Mouse (Mus musculus) intestine, embryonic 14.5 days (tissue): ENCODE results near the gene Tprgl. TPM values are rescaled to one million over a fixed set of nuclear protein-coding genes. Genes with fewer than 3 reads are reported as not detected.

Experiments used
- ATAC-seq: fragments of 200-750 bp; cut with Nextera tagmentation; replicated peaks from 2 replicates; pipeline ENCODE4 v1.8.0; 2017; ENCODE audit warnings: low read depth, moderate number of reproducible peaks, moderate TSS enrichment, moderate library complexity; ENCODE audit not compliant: low FRiP score, low TSS enrichment
- DNase-seq: peaks from one replicate; pipeline ENCODE4 v3.0.0-alpha.2; 2018; ENCODE audit warnings: low spot score
- H3K27ac ChIP-seq: fragments of 300-500 bp; sonication (generic); 2 replicates; pipeline ENCODE4 v1.5.1; 2014; ENCODE audit warnings: low read depth, mild to moderate bottlenecking, control low read depth
- H3K27me3 ChIP-seq: fragments of 300-500 bp; sonication (generic); replicated peaks from 2 replicates; pipeline ENCODE4 v1.6.1; 2014; ENCODE audit warnings: low read length, control low read depth; ENCODE audit not compliant: control insufficient read depth, insufficient read depth
- H3K36me3 ChIP-seq: fragments of 300-500 bp; sonication (generic); 2 replicates; pipeline ENCODE4 v1.6.1; 2014; ENCODE audit warnings: low read length, control low read depth; ENCODE audit not compliant: control insufficient read depth, insufficient read depth
- H3K4me1 ChIP-seq: fragments of 300-500 bp; sonication (generic); replicated peaks from 2 replicates; pipeline ENCODE4 v1.6.1; 2014; ENCODE audit warnings: low read length, control low read depth, mixed read lengths; ENCODE audit not compliant: control insufficient read depth, insufficient read depth
- H3K4me2 ChIP-seq: fragments of 300-500 bp; sonication (generic); 2 replicates; pipeline ENCODE4 v1.6.1; 2014; ENCODE audit warnings: low read length
- H3K4me3 ChIP-seq: fragments of 300-500 bp; sonication (generic); 2 replicates; pipeline ENCODE4 v1.5.1; 2014; ENCODE audit warnings: low read depth, low read length, control low read depth, mixed read lengths
- H3K9ac ChIP-seq: fragments of 300-500 bp; sonication (generic); 2 replicates; pipeline ENCODE4 v1.6.1; 2014; ENCODE audit warnings: mild to moderate bottlenecking, low read length
- H3K9me3 ChIP-seq: fragments of 300-500 bp; sonication (generic); 2 replicates; pipeline ENCODE4 v1.6.1; 2016; ENCODE audit warnings: low read length, control low read depth; ENCODE audit not compliant: control insufficient read depth
- WGBS: fragments of 180-500 bp; shearing (Covaris S2); extraction: QIAGEN DNeasy Blood & Tissue Kit; methylation state at CpG from one replicate; pipeline ENCODE4 v1.1.7; 2014; 5-methylcytosine and 5-hydroxymethylcytosine counted together
- polyA plus RNA-seq: library from polyadenylated mRNA; unstranded; fragments of >200 nt; fragmentation: Nextera tagmentation; extraction: Ambion mirVana; gene quantifications from 2 replicates; pipeline ENCODE4 v1.2.1, GENCODE M21; 2014

Gene Tprgl
- polyA plus RNA-seq, 1 experiment from 2014 or later = 125 TPM

DNA sequence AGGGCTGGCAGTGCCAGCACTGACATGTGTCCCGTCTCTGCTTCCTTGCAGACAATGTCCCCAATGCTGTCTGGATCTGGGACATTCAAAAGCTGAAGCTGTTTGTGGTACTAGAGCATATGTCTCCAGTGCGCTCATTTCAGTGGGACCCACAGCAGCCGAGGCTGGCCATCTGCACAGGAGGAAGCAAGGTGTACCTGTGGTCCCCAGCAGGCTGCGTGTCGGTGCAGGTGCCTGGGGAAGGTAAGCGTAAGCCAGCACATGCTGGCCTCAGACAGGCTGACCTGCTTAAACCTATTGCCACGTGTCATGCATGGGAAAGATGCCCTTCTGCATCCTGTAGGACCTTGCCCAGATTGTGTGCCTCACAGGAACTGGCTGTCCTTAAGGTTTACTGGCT, 4.4 kb downstream of the Tprgl start:
- peaks cover 70% of the 10 kb centered on the region for H3K36me3 ChIP-seq
- ATAC-seq = no peak
- WGBS = 78% methylated on average over 7 of the region's 7 CpGs

DNA sequence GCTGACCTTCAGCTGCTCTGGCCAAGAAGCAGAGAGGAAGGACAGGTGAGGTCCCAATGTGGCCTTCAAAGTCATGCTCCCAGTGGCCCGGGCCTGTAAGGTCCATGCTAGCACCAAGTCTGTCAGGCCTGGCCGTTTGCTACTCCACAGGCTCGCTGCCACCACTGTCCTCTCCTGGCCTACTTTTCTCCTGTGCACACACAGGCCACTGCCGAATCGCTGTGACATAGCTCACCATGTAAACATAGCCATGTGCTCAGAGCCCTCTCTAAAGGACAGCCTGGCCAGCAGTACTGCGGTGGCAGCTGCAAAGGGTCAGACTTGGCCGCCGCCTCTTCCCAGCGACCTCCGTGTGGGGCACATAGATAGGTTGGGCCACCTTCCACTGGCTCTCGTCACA, 6.4 kb downstream of the Tprgl start:
- DNase-seq (no peak), ATAC-seq (no peak)
- Histone ChIP-seq H3K4me1 (no peaks in the 10 kb centered on the region), H3K9ac (no peak overlapping the region), H3K4me2 (no peak overlapping the region), H3K9me3 (no peaks in the 10 kb centered on the region), H3K27me3 (no peaks in the 10 kb centered on the region), H3K36me3 (peaks cover 81% of the 10 kb centered on the region), H3K4me3 (no peak overlapping the region), H3K27ac (no peak overlapping the region)
- WGBS = 72% methylated on average over 11 of the region's 11 CpGs

More for the DNA sequence above, 4.4 kb downstream of the Tprgl start:
- Histone ChIP-seq H3K4me2 (no peak overlapping the region), H3K27me3 (no peaks in the 10 kb centered on the region), H3K9ac (no peak overlapping the region), H3K4me3 (no peak overlapping the region), H3K27ac (no peak overlapping the region), H3K4me1 (peaks cover 4% of the 10 kb centered on the region; the same call in 1 of the 2 replicates), H3K9me3 (no peaks in the 10 kb centered on the region)
- DNase-seq = no peak

DNA sequence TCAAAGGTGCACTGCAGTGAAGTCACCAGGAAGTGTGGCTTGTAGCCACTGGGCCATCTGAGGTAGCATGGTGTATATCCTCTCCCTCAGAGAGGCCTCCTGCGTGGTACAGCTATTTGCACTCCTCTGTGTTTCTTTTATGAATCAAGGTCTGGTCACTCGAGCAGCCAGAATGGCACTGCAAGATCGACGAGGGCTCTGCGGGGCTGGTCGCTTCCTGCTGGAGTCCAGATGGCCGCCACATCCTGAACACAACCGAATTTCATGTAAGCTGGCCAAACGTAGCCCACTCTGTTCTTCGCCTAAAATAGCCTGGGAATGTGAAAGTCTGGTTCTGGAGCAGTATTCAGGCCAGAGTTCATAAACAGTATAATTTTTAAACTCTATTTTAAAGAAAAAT, 14.1 kb downstream of the Tprgl start:
- Histone ChIP-seq H3K27ac (no peak overlapping the region), H3K9ac (no peak overlapping the region), H3K4me2 (no peak overlapping the region), H3K36me3 (peaks cover 31% of the 10 kb centered on the region), H3K27me3 (peaks cover 7% of the 10 kb centered on the region), H3K4me3 (no peak overlapping the region), H3K4me1 (no peaks in the 10 kb centered on the region; the same call in 1 of the 2 replicates), H3K9me3 (no peaks in the 10 kb centered on the region)
- DNase-seq (no peak), ATAC-seq (no peak)
- WGBS = 77% methylated on average over 10 of the region's 10 CpGs

DNA sequence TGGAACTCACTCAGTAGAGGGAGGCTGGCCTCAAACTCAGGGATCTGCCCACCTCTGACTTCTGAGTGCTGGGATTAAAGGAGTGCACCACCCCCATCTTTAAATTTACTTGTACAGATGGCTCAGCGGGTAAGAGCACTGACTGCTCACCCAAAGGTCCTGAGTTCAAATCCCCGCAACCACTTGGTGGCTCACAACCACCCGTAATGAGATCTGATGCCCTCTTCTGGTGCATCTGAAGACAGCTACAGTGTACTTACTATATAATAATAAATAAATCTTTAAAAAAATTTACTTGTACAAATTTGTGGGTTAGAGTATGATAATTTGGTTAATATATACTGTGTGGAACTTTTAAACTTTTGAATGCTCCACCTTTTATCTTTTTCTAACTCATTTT, 15.8 kb downstream of the Tprgl start:
- no peak for DNase-seq
- Histone ChIP-seq H3K27me3 (peaks cover 23% of the 10 kb centered on the region), H3K36me3 (peaks cover 17% of the 10 kb centered on the region), H3K27ac (no peak overlapping the region), H3K9ac (no peak overlapping the region), H3K4me1 (peaks cover 4% of the 10 kb centered on the region; the same call in 1 of the 2 replicates), H3K9me3 (no peaks in the 10 kb centered on the region), H3K4me2 (no peak overlapping the region), H3K4me3 (no peak overlapping the region)
- WGBS = 78% methylated on average over 3 of the region's 3 CpGs
- no peak for ATAC-seq

DNA sequence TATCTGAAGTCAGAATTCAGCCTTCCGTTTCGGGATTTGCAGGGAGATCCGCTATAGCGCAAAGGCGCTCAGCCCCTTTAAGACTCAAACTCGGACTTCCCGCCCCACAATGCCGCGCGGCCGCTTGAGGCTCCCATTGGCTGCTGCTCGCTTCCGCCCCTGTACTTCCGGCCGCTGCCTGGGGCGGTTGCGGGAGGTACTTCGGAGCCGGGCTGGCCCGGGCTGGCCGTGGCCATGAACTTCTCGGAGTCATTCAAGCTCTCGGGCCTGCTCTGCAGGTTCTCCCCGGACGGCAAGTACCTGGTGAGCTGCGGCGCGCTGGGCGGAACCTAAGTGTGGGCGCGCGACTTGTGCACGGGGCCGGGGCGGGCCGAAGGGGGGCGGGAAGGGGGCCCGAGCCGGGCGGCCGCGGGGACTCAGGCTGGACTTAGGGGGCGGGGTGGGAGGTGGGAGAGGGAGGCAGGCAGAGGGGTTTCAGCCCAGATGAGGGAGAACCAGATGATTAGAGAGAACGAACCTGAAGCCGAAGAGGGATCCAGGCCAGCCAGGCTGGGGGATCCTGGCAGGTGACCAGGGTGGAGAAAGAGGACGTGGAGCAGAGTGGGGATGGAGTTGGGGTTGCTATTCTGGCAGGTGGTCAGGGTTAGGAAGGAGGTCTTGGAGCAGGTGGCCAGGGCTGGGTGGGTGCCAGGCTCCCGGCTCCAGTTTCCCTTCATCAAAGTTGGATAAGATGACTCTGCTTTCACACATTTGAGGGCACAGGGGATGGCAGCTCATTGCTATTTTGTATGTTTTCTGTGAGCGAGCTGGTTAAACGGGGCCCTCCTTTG, 18.0 kb downstream of the Tprgl start, which contains the start of gene Wrap73:
Gene Wrap73, plus strand, starts transcription at position 162 of the 830 bp plus-strand sequence.
- peaks cover 4% of the 10 kb centered on the region; the same call in 1 of the 2 replicates for H3K4me1 ChIP-seq
- H3K4me2 ChIP-seq = peak within 1 kb of the TSS; percentile 85
- peak within 1 kb of the TSS; percentile 85 for H3K4me3 ChIP-seq
- H3K9me3 ChIP-seq = no peaks in the 10 kb centered on the region
- peak within 1 kb of the TSS; percentile 59; the same call in 1 of the 2 replicates for H3K27ac ChIP-seq
- H3K27me3 ChIP-seq = peaks cover 46% of the 10 kb centered on the region
- WGBS = 1% methylated on average over 48 of the region's 49 CpGs
- peaks cover 8% of the 10 kb centered on the region for H3K36me3 ChIP-seq
- H3K9ac ChIP-seq = peak within 1 kb of the TSS; percentile 74
- ATAC-seq (peak; percentile 95), DNase-seq (peak; percentile 89)

DNA sequence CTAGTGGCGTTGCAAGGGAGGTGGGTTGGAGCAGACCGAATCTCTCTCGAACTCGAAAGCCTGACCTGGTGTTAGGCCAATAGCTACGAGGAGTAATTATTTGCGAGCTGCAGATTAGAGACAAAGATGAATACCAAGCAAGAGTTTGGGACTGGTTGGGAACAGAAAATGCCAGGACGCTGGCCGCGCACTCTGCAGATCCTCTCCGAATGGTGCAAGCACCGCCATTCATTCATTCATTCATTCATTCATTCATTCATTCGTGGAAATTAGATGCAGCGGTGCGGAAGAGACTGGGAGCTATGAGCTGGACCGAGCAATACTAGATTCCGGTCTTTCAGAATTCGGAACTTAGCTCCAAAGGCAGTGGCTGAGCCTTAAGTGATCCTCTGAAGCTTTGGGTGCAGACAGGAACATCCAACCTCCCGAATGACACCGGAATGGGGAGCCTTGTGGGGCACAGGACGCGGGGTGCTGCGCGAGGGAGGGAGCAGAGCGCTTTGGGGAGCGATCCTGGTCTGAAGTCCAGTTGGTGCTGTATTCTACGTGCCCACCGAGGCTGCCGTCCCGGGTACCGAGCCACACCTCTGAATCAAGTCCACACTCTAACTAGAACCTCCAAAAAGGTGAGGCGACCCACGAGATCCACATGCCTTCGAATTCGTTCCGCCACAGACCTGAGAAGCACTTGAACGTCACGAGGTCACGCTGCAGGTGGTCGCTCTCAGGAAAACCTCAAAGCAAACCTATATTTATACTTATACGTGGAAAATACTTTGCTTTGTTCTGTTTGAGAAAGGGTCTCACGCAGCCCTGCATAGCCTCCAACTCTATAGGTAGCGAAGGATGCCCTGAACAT, 19.2 kb downstream of the Tprgl start:
- Histone ChIP-seq H3K36me3 (peaks cover 3% of the 10 kb centered on the region), H3K27me3 (peaks cover 56% of the 10 kb centered on the region), H3K9me3 (no peaks in the 10 kb centered on the region), H3K4me2 (peak overlapping the region; percentile 92; the same call in 1 of the 2 replicates), H3K9ac (no peak overlapping the region), H3K4me3 (0 out of 2 replicates have a peak overlapping the region, but pooled peaks have one; percentile 85), H3K27ac (no peak overlapping the region), H3K4me1 (peaks cover 4% of the 10 kb centered on the region; the same call in 1 of the 2 replicates)
- 2% methylated on average over 42 of the region's 42 CpGs for WGBS
- DNase-seq = peak; percentile 65
- ATAC-seq = no peak

DNA sequence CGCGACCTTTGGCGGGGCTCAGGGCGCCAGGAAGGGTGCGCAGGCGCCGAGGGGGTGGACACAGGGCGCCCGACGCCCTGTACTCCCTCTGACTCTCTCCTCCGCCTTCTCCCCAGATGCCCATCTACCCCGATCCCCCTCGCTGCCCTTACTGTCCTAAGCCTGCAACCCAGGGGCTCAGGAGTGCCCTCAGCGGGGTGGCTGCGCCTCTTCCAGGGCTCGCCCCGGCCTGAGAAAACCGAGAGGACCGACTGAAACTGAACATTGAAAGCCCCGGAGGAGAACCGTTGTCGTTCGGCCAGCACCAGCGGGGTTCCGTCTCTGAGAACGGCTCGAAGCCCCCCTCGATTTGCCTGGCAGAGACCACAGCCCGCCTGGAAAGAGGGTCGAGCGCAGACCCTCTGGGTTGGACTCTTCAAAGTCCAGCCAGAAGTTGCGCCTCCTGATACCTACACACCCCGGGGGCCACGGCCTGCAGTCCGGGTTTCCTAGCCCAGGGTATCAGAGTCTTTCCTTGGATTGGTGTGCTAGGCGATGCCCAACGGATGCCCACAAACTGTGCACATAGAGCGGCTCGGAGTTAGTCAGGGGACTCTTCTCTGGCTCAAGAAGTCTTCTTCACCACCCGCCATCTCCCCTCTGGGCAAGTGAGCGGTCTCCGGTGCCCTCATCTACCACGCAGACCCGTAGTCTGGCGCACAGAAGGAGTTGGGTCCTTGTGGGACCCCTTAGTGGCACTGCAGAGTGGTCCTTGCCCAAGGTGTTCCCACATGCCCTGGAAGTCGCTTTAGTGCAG, 20.1 kb downstream of the Tprgl start:
- Histone ChIP-seq H3K9me3 (no peaks in the 10 kb centered on the region), H3K27ac (no peak overlapping the region), H3K4me2 (peak overlapping the region; percentile 92), H3K36me3 (no peaks in the 10 kb centered on the region), H3K9ac (peak overlapping the region; percentile 29; the same call in 1 of the 2 replicates), H3K4me1 (peaks cover 4% of the 10 kb centered on the region; the same call in 1 of the 2 replicates), H3K4me3 (peak overlapping the region; percentile 44), H3K27me3 (peaks cover 63% of the 10 kb centered on the region)
- DNase-seq = peak; percentile 78
- WGBS = 3% methylated on average over 42 of the region's 46 CpGs
- no peak for ATAC-seq

DNA sequence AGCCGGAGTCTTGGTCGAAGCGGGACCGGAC, 20.5 kb downstream of the Tprgl start, which contains the start of gene Trp73:
Gene Trp73, minus strand, starts transcription at position 27 of the 31 bp plus-strand sequence.
- peaks cover 65% of the 10 kb centered on the region for H3K27me3 ChIP-seq
- ATAC-seq (no peak), DNase-seq (no peak)
- H3K36me3 ChIP-seq = no peaks in the 10 kb centered on the region
- H3K27ac ChIP-seq = no peak within 1 kb of the TSS
- 0% methylated on average over 4 of the region's 4 CpGs for WGBS
- H3K4me1 ChIP-seq = peaks cover 4% of the 10 kb centered on the region; the same call in 1 of the 2 replicates
- H3K4me2 ChIP-seq = peak within 1 kb of the TSS; percentile 92
- H3K4me3 ChIP-seq = peak within 1 kb of the TSS; percentile 44
- peak within 1 kb of the TSS; percentile 29 for H3K9ac ChIP-seq
- H3K9me3 ChIP-seq = no peaks in the 10 kb centered on the region
